Comparison of ENCODE assay signal across 7 mouse cellular contexts in genomic region chr17:47010722-47011660, GRCm38 (mm10). TPM values are rescaled to one million over a fixed set of nuclear protein-coding genes. Genes with fewer than 3 reads are reported as not detected.
A peak's percentile ranks its signal among the peaks of the same experiment; 100 is the strongest.
DNase-seq lines count a peak whose midpoint lies in the region; ATAC-seq lines count a peak whose summit lies in the region.

No protein-coding gene starts in this region.

- ATAC-seq in activated CD4-positive, CD25-positive, alpha-beta regulatory T cell, adult 4 months = peak; percentile 28
- ATAC-seq in megakaryocyte progenitor cell, adult 5-6 weeks (replicated peaks; ENCODE audit: poor library complexity) = peak; percentile 68

- intact Hi-C loops in left cerebral cortex, postnatal 10 days (cut with DNase I) = no loop called here

- peak; percentile 74 to 84 for DNase-seq in cerebellum, postnatal 25 days
- DNase-seq in gastrocnemius, adult 18-20 months (ENCODE audit: low spot score) = peak; percentile 53
- peak; percentile 88 for DNase-seq in induced T-regulatory cell, adult 2 months (ENCODE audit: low read depth)
- DNase-seq in left cerebral cortex, postnatal 10 days (ENCODE audit: extremely low spot score in 1 of 2, low spot score in 2 of 2) = peak; percentile 66 to 84
- peak; percentile 55 to 67 for DNase-seq in right cerebral cortex, postnatal 36 days (ENCODE audit: low spot score in 2 of 2)

RNA-seq across cellular contexts. Expression of gene Ubr2, which starts 0.6 kb away (rescaled TPM):
- 10 to 100 TPM; 14.1 to 20.1 TPM for polyA plus RNA-seq in activated CD4-positive, CD25-positive, alpha-beta regulatory T cell, adult 4 months (2017; shearing (Covaris generic))
- total RNA-seq in gastrocnemius, adult 18-20 months (2021) = 10 to 100 TPM; 57.0 to 60.7 TPM
- total RNA-seq in left cerebral cortex, postnatal 10 days (2021) = 10 to 100 TPM; 51.3 to 54.5 TPM
- total RNA-seq in megakaryocyte progenitor cell, adult 5-6 weeks (2015) = 37.8 and 39.0 TPM in 2 replicates
- total RNA-seq in megakaryocyte progenitor cell, adult 5-6 weeks (2017) = 25.8 and 28.3 TPM in 2 replicates

Comparison
In these comparisons a context has a peak if more than half of its experiments do, and no peak if none do; other contexts are left out.
1. Peak in every context shown above with its lines: DNase-seq and ATAC-seq.